Mouse (Mus musculus) hindbrain, embryonic 11.5 days (tissue): ENCODE measurements at regions not wholly inside any gene's neighbourhood (a gene's known extent, or its start where the extent isn't known, plus 50 kb on each side); places are given as distances from the start of the nearest gene placed in this dataset.

ENCODE experiments used
- ATAC-seq: fragments of 200-750 bp; cut with Nextera tagmentation; 2 replicates; pipeline ENCODE4 v1.8.0; 2017; ENCODE audit warnings: mild to moderate bottlenecking, moderate TSS enrichment, moderate library complexity; ENCODE audit not compliant: low FRiP score
- DNase-seq: peaks from one replicate; pipeline ENCODE4 v3.0.0-alpha.2; 2015; ENCODE audit warnings: low spot score
- H3K27ac ChIP-seq: fragments of 300-500 bp; sonication (generic); 2 replicates; pipeline ENCODE4 v1.5.1; 2014; ENCODE audit warnings: mild to moderate bottlenecking, low read depth, low read length
- H3K27me3 ChIP-seq: fragments of 300-500 bp; sonication (generic); 2 replicates; pipeline ENCODE4 v1.6.1; 2014; ENCODE audit warnings: mild to moderate bottlenecking, low read length, moderate library complexity, mixed read lengths; ENCODE audit not compliant: control insufficient read depth, insufficient read depth
- H3K36me3 ChIP-seq: fragments of 300-500 bp; sonication (generic); 2 replicates; pipeline ENCODE4 v1.6.1; 2014; ENCODE audit warnings: mild to moderate bottlenecking, low read length, moderate library complexity, mixed read lengths; ENCODE audit not compliant: control insufficient read depth, insufficient read depth
- H3K4me1 ChIP-seq: fragments of 300-500 bp; sonication (generic); replicated peaks from 2 replicates; pipeline ENCODE4 v1.6.1; 2014; ENCODE audit warnings: low read length, mixed read lengths; ENCODE audit not compliant: control insufficient read depth, insufficient read depth
- H3K4me2 ChIP-seq: fragments of 300-500 bp; sonication (generic); replicated peaks from 2 replicates; pipeline ENCODE4 v1.6.1; 2014; ENCODE audit warnings: mild to moderate bottlenecking, low read depth, low read length
- H3K4me3 ChIP-seq: fragments of 300-500 bp; sonication (generic); 2 replicates; pipeline ENCODE4 v1.5.1; 2014; ENCODE audit warnings: low read depth, low read length
- H3K9ac ChIP-seq: fragments of 300-500 bp; sonication (generic); 2 replicates; pipeline ENCODE4 v1.6.1; 2014; ENCODE audit warnings: low read depth, low read length
- H3K9me3 ChIP-seq: fragments of 300-500 bp; sonication (generic); 2 replicates; pipeline ENCODE4 v1.6.1; 2016; ENCODE audit warnings: low read length; ENCODE audit not compliant: control insufficient read depth
- WGBS: fragments of 180-500 bp; shearing (Covaris S2); extraction: QIAGEN DNeasy Blood & Tissue Kit; methylation state at CpG from one replicate; pipeline ENCODE4 v1.1.7; 2014; 5-methylcytosine and 5-hydroxymethylcytosine counted together

- ATAC-seq = no peak
- Histone ChIP-seq H3K9ac (no peak overlapping the region), H3K4me3 (no peak overlapping the region), H3K36me3 (no peaks in the 10 kb centered on the region), H3K4me1 (no peaks in the 10 kb centered on the region), H3K9me3 (no peaks in the 10 kb centered on the region), H3K27me3 (no peaks in the 10 kb centered on the region), H3K27ac (no peak overlapping the region), H3K4me2 (no peak overlapping the region)
- no peak for DNase-seq
- WGBS = 84% methylated on average over 2 of the region's 2 CpGs
Measured at GRCm38 (mm10) chr14:72004371-72004770, 487.3 kb downstream of the Gm9195 start.

GRCm38 (mm10) chr14:72002205-72003138, 489.2 kb downstream of the Gm9195 start:
- Histone ChIP-seq H3K27me3 (no peaks in the 10 kb centered on the region), H3K4me2 (no peak overlapping the region), H3K27ac (no peak overlapping the region), H3K4me1 (no peaks in the 10 kb centered on the region), H3K4me3 (no peak overlapping the region), H3K9ac (no peak overlapping the region), H3K36me3 (no peaks in the 10 kb centered on the region), H3K9me3 (no peaks in the 10 kb centered on the region)
- 67% methylated on average over 7 of the region's 7 CpGs for WGBS
- no peak for ATAC-seq
- no peak for DNase-seq

- H3K9me3 ChIP-seq = no peaks in the 10 kb centered on the region
- H3K4me3 ChIP-seq = no peak overlapping the region
- H3K27me3 ChIP-seq = no peaks in the 10 kb centered on the region
- ATAC-seq (no peak), DNase-seq (no peak)
- no peak overlapping the region for H3K4me2 ChIP-seq
- WGBS = 87% methylated on average over 4 of the region's 4 CpGs
- no peaks in the 10 kb centered on the region for H3K36me3 ChIP-seq
- H3K27ac ChIP-seq = no peak overlapping the region
- no peak overlapping the region for H3K9ac ChIP-seq
- H3K4me1 ChIP-seq = no peaks in the 10 kb centered on the region
Measured at GRCm38 (mm10) chr14:71973016-71973415, 518.6 kb downstream of the Gm9195 start.

GRCm38 (mm10) chr14:71972521-71972920, 519.1 kb downstream of the Gm9195 start:
- H3K4me1 ChIP-seq = no peaks in the 10 kb centered on the region
- no peak overlapping the region for H3K9ac ChIP-seq
- ATAC-seq (no peak), DNase-seq (no peak)
- no peaks in the 10 kb centered on the region for H3K9me3 ChIP-seq
- no peak overlapping the region for H3K27ac ChIP-seq
- H3K4me3 ChIP-seq = no peak overlapping the region
- 100% methylated on average over 1 of the region's 1 CpGs for WGBS
- H3K27me3 ChIP-seq = no peaks in the 10 kb centered on the region
- H3K4me2 ChIP-seq = no peak overlapping the region
- H3K36me3 ChIP-seq = no peaks in the 10 kb centered on the region

GRCm38 (mm10) chr14:71967646-71968045, 524.0 kb downstream of the Gm9195 start:
- H3K4me2 ChIP-seq = no peak overlapping the region
- H3K27me3 ChIP-seq = no peaks in the 10 kb centered on the region
- H3K9ac ChIP-seq = no peak overlapping the region
- no peaks in the 10 kb centered on the region for H3K4me1 ChIP-seq
- no peak for ATAC-seq
- no peak overlapping the region for H3K4me3 ChIP-seq
- no peak overlapping the region for H3K27ac ChIP-seq
- no peaks in the 10 kb centered on the region for H3K36me3 ChIP-seq
- WGBS = 70% methylated on average over 6 of the region's 6 CpGs
- peak; percentile 5 for DNase-seq
- H3K9me3 ChIP-seq = no peaks in the 10 kb centered on the region

DNA sequence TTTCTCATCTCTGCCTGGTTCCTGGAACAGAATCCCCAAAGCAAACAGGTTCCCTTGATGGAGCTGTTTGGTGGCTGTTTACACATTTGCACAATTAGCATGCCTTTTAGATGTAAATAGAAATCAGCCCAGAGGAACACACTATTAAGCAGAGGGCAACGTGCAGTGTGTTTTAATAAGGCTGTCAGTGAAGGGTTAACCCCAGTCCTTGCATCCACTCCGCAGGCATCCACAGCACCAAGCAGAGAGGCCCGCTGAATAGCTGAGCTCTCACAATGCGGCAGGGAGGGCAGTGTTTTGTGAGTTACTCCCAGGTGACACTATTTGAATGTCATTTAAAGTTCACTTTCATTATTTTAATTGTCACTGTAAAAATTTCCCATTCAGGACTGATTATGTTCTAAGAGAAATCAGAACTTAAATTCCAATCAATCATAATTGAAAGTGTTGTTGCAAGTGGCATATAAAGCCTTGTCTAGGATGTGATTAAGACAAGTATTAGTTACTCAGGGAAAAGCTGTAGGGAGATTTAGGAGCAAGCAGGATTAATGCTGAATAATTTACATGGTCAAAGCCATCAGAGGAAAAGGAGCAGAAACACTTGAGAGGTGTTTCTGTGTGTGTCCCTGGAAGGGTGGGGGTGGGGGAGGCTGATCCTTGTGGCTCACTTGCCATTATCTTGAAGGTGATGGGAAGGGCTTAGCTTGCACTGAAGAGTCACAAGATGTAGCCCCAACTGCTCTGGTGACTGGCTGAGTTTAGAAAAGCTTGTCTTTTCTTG, 528.1 kb downstream of the Gm9195 start:
- no peak overlapping the region for H3K9ac ChIP-seq
- no peak overlapping the region for H3K4me2 ChIP-seq
- no peaks in the 10 kb centered on the region for H3K9me3 ChIP-seq
- 0% methylated on average over 4 of the region's 4 CpGs for WGBS
- H3K4me1 ChIP-seq = no peaks in the 10 kb centered on the region
- H3K4me3 ChIP-seq = no peak overlapping the region
- DNase-seq (peak; percentile 44), ATAC-seq (peak; percentile 92)
- H3K36me3 ChIP-seq = no peaks in the 10 kb centered on the region
- H3K27me3 ChIP-seq = no peaks in the 10 kb centered on the region
- no peak overlapping the region for H3K27ac ChIP-seq

- Histone ChIP-seq H3K9me3 (no peaks in the 10 kb centered on the region), H3K4me2 (no peak overlapping the region), H3K9ac (no peak overlapping the region), H3K4me3 (no peak overlapping the region), H3K27ac (no peak overlapping the region), H3K4me1 (no peaks in the 10 kb centered on the region), H3K27me3 (no peaks in the 10 kb centered on the region), H3K36me3 (no peaks in the 10 kb centered on the region)
- 89% methylated on average over 2 of the region's 2 CpGs for WGBS
- ATAC-seq (no peak), DNase-seq (no peak)
Measured at GRCm38 (mm10) chr14:71948701-71949100, 542.9 kb downstream of the Gm9195 start.

DNA sequence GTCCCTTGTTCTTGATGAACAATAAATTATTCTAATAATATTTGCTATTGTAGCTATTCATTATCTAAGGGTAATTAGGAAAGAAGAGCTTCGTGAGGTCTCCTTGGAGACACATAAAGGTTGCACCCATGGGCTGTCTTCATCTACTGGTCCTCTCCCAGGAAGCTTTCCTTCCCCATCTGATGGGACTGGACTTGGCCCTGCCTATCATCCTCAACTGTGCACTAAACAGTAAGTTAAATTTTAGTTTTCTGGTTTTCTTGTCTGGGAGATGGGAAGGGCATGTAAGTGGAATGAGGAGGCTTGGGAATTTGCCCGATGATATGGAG, 554.5 kb downstream of the Gm9195 start:
- Histone ChIP-seq H3K27ac (no peak overlapping the region), H3K4me2 (no peak overlapping the region), H3K4me3 (no peak overlapping the region), H3K36me3 (no peaks in the 10 kb centered on the region), H3K9ac (no peak overlapping the region), H3K4me1 (no peaks in the 10 kb centered on the region), H3K9me3 (no peaks in the 10 kb centered on the region), H3K27me3 (no peaks in the 10 kb centered on the region)
- ATAC-seq = no peak
- DNase-seq = no peak
- WGBS = 90% methylated on average over 2 of the region's 2 CpGs
